Mouse (Mus musculus): ENCODE results near the gene Mpg. TPM values are rescaled to one million over a fixed set of nuclear protein-coding genes. Genes with fewer than 3 reads are reported as not detected.

Mpg gene
- total RNA-seq (2021), result 10 to 100 TPM; 17.5 to 19.1 TPM
- long read RNA-seq, experiment 1, transcript Mpg-201 (4 exons, 1,737 nt), result major isoform, 11 of 25 reads
- long read RNA-seq, experiment 1, partial matches to known transcripts, result 4 of 25 reads
- long read RNA-seq, experiment 1, other reads (novel, unspliced or antisense), result 10 of 25 reads
- long read RNA-seq, experiment 2, partial matches to known transcripts, result 2 of 10 reads
- long read RNA-seq, experiment 2, other reads (novel, unspliced or antisense), result 4 of 10 reads

- TF ChIP-seq CTCF (IDR thresholded peaks at IDR 0.05), result peak; percentile 42
- intact Hi-C loops (cut with DNase I), result no loop called here
- Histone ChIP-seq H3K27ac (peak within 1 kb of the TSS; percentile 93), H3K4me3 (peak within 1 kb of the TSS; percentile 81)
- DNase-seq (ENCODE audit: extremely low spot score in 1 of 2, low spot score in 2 of 2), result peak; percentile 87 to 88
These were observed at the start of gene Mpg for GRCm38 (mm10) chr11:32226124-32226871. Gene Mpg (plus strand): TSS chr11:32226505.

DNA sequence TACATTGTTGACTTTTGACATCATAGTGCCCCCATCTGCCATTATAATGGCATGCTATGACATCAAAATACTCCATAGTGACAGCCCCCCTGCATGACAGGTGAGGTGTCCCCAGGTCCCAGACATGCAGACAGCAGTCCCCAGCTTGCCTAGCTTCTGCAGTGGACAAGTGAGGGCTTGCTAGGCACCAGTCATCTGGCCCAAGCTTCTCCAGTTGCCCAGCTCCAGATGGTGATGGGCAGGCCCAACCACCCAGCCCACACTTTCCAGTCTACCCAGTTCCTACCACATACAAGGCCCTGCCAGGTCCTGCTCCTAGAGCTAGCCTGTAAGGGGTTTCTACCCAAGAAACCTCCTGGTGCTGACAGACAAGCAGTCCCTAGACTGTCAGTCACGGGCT is 47.8 kb upstream of the Mpg start:
- intact Hi-C loops (cut with DNase I), result no loop called here

GRCm38 (mm10) chr11:32181246-32181645 is 45.1 kb upstream of the Mpg start:
- Histone ChIP-seq H3K27ac (no peak overlapping the region), H3K4me3 (no peak overlapping the region)
- intact Hi-C loops (cut with DNase I), result loop anchor here (5.0 to 10.0 kb wide), 2 partner anchors 121 to 404 kb away; partner anchors contain the start of gene Hbq1a
- no peak for TF ChIP-seq CTCF (IDR thresholded peaks at IDR 0.05)
- DNase-seq (ENCODE audit: extremely low spot score in 1 of 2, low spot score in 2 of 2), result no peak

More for the DNA sequence above, 47.8 kb upstream of the Mpg start:
- DNase-seq (ENCODE audit: extremely low spot score in 1 of 2, low spot score in 2 of 2), result no peak
- H3K27ac ChIP-seq, result no peak overlapping the region
- no peak for TF ChIP-seq CTCF (IDR thresholded peaks at IDR 0.05)
- H3K4me3 ChIP-seq, result no peak overlapping the region

- Histone ChIP-seq H3K27ac (no peak overlapping the region), H3K4me3 (no peak overlapping the region)
- intact Hi-C loops (cut with DNase I), result loop anchor here (1.0 to 10.0 kb wide), 5 partner anchors 56 to 403 kb away; partner anchors contain the start of gene Hbq1a
- peak; percentile 84 to 93 for DNase-seq (ENCODE audit: extremely low spot score in 1 of 2, low spot score in 2 of 2)
- TF ChIP-seq CTCF (IDR thresholded peaks at IDR 0.05), result peak; percentile 90
These were observed 44.1 kb upstream of the Mpg start for GRCm38 (mm10) chr11:32181973-32182868.

- no peak overlapping the region for H3K27ac ChIP-seq
- TF ChIP-seq CTCF (IDR thresholded peaks at IDR 0.05), result no peak
- intact Hi-C loops (cut with DNase I), result loop anchor here (5.0 to 10.0 kb wide), 2 partner anchors 118 to 400 kb away; partner anchors contain the start of gene Hbq1a
- DNase-seq (ENCODE audit: extremely low spot score in 1 of 2, low spot score in 2 of 2), result no peak
- no peak overlapping the region for H3K4me3 ChIP-seq
These were observed 41.8 kb upstream of the Mpg start for GRCm38 (mm10) chr11:32184469-32184868.

- H3K4me3 ChIP-seq, result no peak overlapping the region
- intact Hi-C loops (cut with DNase I), result loop anchor here (10.0 kb wide), 1 partner anchor 399 kb away; no protein-coding TSS in a partner anchor
- no peak for DNase-seq (ENCODE audit: extremely low spot score in 1 of 2, low spot score in 2 of 2)
- H3K27ac ChIP-seq, result no peak overlapping the region
- TF ChIP-seq CTCF (IDR thresholded peaks at IDR 0.05), result no peak
These were observed 40.3 kb upstream of the Mpg start for GRCm38 (mm10) chr11:32186031-32186430.

- no peak; the same call in none of the 2 replicates for TF ChIP-seq CTCF (IDR thresholded peaks at IDR 0.05)
- Histone ChIP-seq H3K4me3 (no peak overlapping the region), H3K27ac (no peak overlapping the region)
- intact Hi-C loops (cut with DNase I), result loop anchor here (10.0 kb wide), 1 partner anchor 398 kb away; no protein-coding TSS in a partner anchor
- DNase-seq (ENCODE audit: extremely low spot score in 1 of 2, low spot score in 2 of 2), result no peak
These were observed 39.0 kb upstream of the Mpg start for GRCm38 (mm10) chr11:32187256-32187655.

DNA sequence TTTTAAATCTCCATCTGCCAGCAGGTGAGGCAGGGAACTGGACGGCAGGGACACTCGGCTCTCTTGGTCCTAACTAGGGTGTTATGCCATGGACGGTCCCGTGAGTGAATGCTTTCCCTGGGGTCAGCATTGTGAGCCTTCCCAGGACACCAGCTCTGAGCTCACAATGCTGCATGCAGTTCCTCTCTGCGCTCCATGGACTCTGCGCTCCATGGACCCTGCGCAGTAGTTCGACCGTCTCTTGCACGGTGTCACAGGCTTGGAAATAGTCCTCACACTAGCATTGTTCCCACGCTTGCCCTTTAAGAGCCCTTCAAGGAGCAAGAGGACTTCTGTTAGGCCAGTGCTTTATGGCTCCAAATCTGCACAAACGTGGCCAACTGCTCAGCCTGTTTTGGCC is 37.4 kb upstream of the Mpg start:
- H3K4me3 ChIP-seq, result no peak overlapping the region
- intact Hi-C loops (cut with DNase I), result loop anchor here (10.0 kb wide), 1 partner anchor 396 kb away; no protein-coding TSS in a partner anchor
- no peak overlapping the region for H3K27ac ChIP-seq
- no peak for DNase-seq (ENCODE audit: extremely low spot score in 1 of 2, low spot score in 2 of 2)
- TF ChIP-seq CTCF (IDR thresholded peaks at IDR 0.05), result no peak

DNA sequence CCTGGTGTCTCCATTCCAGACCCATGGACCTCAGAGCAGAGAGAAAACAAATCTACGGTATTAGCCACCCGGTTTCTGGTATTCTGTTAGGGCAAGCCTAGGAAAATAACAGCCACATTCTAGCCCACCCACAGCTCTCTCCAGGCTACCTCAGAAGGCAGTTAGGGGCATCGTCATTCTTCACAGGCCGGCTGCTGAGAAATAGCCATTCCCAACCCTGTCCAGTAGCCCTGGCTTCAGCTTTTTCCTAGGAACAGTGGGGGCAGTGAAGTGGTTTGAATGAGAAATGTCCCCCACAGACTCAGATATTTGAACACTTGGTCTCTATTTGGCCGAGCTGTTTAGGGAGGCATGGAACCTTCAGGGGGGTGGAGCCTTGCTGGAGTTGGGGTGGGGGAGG is 36.9 kb upstream of the Mpg start:
- intact Hi-C loops (cut with DNase I), result loop anchor here (10.0 kb wide), 1 partner anchor 395 kb away; no protein-coding TSS in a partner anchor
- DNase-seq (ENCODE audit: extremely low spot score in 1 of 2, low spot score in 2 of 2), result no peak
- no peak overlapping the region for H3K4me3 ChIP-seq
- no peak overlapping the region for H3K27ac ChIP-seq
- TF ChIP-seq CTCF (IDR thresholded peaks at IDR 0.05), result no peak

- Histone ChIP-seq H3K4me3 (no peak overlapping the region), H3K27ac (no peak overlapping the region)
- no peak for DNase-seq (ENCODE audit: extremely low spot score in 1 of 2, low spot score in 2 of 2)
- no peak for TF ChIP-seq CTCF (IDR thresholded peaks at IDR 0.05)
- intact Hi-C loops (cut with DNase I), result no loop called here
These were observed 36.2 kb upstream of the Mpg start for GRCm38 (mm10) chr11:32190119-32190518.

GRCm38 (mm10) chr11:32190603-32191110 is 35.6 kb upstream of the Mpg start:
- intact Hi-C loops (cut with DNase I), result no loop called here
- no peak for TF ChIP-seq CTCF (IDR thresholded peaks at IDR 0.05)

More at GRCm38 (mm10) chr11:32190603-32191110, 35.6 kb upstream of the Mpg start:
- DNase-seq (ENCODE audit: extremely low spot score in 1 of 2, low spot score in 2 of 2), result no peak
- Histone ChIP-seq H3K27ac (no peak overlapping the region), H3K4me3 (no peak overlapping the region)
